Mouse (Mus musculus) liver, adult 2 months (tissue): ENCODE measurements around the gene Bud13. TPM values are rescaled to one million over a fixed set of nuclear protein-coding genes. Genes with fewer than 3 reads are reported as not detected.
"Not testable (repeated sequence)": the region's sequence is repeated elsewhere in the genome, so short reads cannot be mapped to it uniquely, and the experiment has no call there.

Source experiments
- DNase-seq: peaks from one replicate; pipeline ENCODE4 v3.0.0-alpha.2; 2011; ENCODE audit warnings: low read depth, low spot score; ENCODE audit errors: extremely low read depth
- H3K27ac ChIP-seq: fragments of 200-500 bp; replicated peaks from 2 replicates; pipeline ENCODE4 v1.5.1; 2012; ENCODE audit warnings: low read depth, mild to moderate bottlenecking, control low read depth, inconsistent platforms, low read length; ENCODE audit not compliant: insufficient read depth
- H3K27me3 ChIP-seq: fragments of 200-500 bp; 2 replicates; pipeline ENCODE4 v1.6.1; 2012; ENCODE audit warnings: mild to moderate bottlenecking, moderate library complexity, low read length, inconsistent platforms; ENCODE audit not compliant: control insufficient read depth, insufficient read depth
- H3K36me3 ChIP-seq: fragments of 200-500 bp; 2 replicates; pipeline ENCODE4 v1.6.1; 2012; ENCODE audit warnings: low read length, inconsistent platforms; ENCODE audit not compliant: control insufficient read depth, insufficient read depth
- H3K4me1 ChIP-seq: fragments of 200-500 bp; 2 replicates; pipeline ENCODE4 v1.6.1; 2011; ENCODE audit warnings: low read length; ENCODE audit not compliant: control insufficient read depth, insufficient read depth
- H3K4me3 ChIP-seq: fragments of 200-500 bp; 2 replicates; pipeline ENCODE4 v1.5.1; 2011; ENCODE audit warnings: low read depth, mild to moderate bottlenecking, control low read depth, low read length, moderate library complexity; ENCODE audit not compliant: insufficient read depth
- H3K79me2 ChIP-seq: fragments of 200-500 bp; 2 replicates; pipeline ENCODE4 v1.6.1; 2012; ENCODE audit warnings: inconsistent platforms, mild to moderate bottlenecking, low read length, moderate library complexity; ENCODE audit not compliant: control insufficient read depth, insufficient read depth
- H3K9ac ChIP-seq: fragments of 200-500 bp; 2 replicates; pipeline ENCODE4 v1.6.1; 2012; ENCODE audit warnings: low read depth, mild to moderate bottlenecking, control low read depth, inconsistent platforms, low read length
- CTCF ChIP-seq: fragments of 200-500 bp; IDR thresholded peaks from 2 replicates; pipeline ENCODE4 v1.5.1; 2011; ENCODE audit warnings: low read depth, low read length, control low read depth
- POLR2A ChIP-seq: fragments of 200-500 bp; IDR thresholded peaks from 2 replicates; pipeline ENCODE4 v1.6.1; 2011; ENCODE audit warnings: low read length, control low read depth; ENCODE audit not compliant: insufficient read depth; ENCODE audit errors: extremely low read depth
- WGBS: fragments of 180-500 bp; shearing (Covaris S2); methylation state at CpG from one replicate; pipeline ENCODE4 v1.1.7; 2018; 5-methylcytosine and 5-hydroxymethylcytosine counted together
- polyA plus RNA-seq: library from polyadenylated mRNA; depleted of rRNA; stranded (reverse); fragments of >200 nt; gene quantifications from 2 replicates; pipeline ENCODE4 v1.2.3, GENCODE M21; 2012
- total RNA-seq: library from RNA; depleted of rRNA; stranded (reverse); fragments of >200 nt; gene quantifications from 2 replicates; pipeline ENCODE4 v1.2.3, GENCODE M21; 2014

The Bud13 gene
- total and polyA plus RNA-seq, 2 experiments, result 3.0 to 3.6 TPM

- Histone ChIP-seq H3K9ac (no peak overlapping the region), H3K27ac (no peak overlapping the region), H3K4me1 (no peaks in the 10 kb centered on the region), H3K4me3 (no peak overlapping the region), H3K27me3 (no peaks in the 10 kb centered on the region), H3K79me2 (no peaks in the 10 kb centered on the region), H3K36me3 (no peaks in the 10 kb centered on the region)
- DNase-seq, result no peak
- 93% methylated on average over 3 of the region's 3 CpGs for WGBS
- TF ChIP-seq POLR2A (no peak), CTCF (peak; percentile 36)
These were observed 35.1 kb downstream of the Bud13 start for GRCm38 (mm10) chr9:46317957-46318356.

DNA sequence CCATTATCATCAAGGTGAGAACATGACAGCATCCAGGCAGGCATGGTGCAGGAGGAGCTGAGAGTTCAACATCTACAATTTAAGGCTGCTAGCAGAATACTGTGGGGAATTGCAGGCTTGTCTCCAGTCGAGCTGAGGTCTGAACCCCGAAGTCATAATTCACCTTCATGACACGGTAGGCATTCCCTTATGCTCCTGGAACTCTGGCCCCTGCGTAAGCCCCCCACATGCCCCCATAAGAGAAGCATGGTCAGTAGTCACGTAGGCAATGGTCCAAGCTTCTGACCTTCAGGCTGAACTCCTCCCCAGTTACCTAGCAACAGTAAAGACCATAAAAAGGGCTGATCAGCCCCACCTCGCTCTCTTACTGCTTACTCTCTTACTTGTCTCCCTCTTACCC lies 37.1 kb downstream of the Bud13 start, which contains the start of gene 4931429L15Rik:
Gene 4931429L15Rik (minus strand): TSS at position 101 of the 400 bp plus-strand sequence.
- WGBS, result 89% methylated on average over 6 of the region's 6 CpGs
- not testable (repeated sequence) for H3K4me3 ChIP-seq, H3K9ac ChIP-seq, H3K36me3 ChIP-seq, H3K27ac ChIP-seq, DNase-seq, H3K4me1 ChIP-seq, H3K27me3 ChIP-seq, H3K79me2 ChIP-seq

- H3K36me3 ChIP-seq, result no peaks in the 10 kb centered on the region
- H3K79me2 ChIP-seq, result no peaks in the 10 kb centered on the region
- no peaks in the 10 kb centered on the region for H3K27me3 ChIP-seq
- no peak for TF ChIP-seq CTCF
- TF ChIP-seq POLR2A, result no peak
- WGBS, result 88% methylated on average over 2 of the region's 2 CpGs
- H3K27ac ChIP-seq, result no peak overlapping the region
- no peak overlapping the region for H3K9ac ChIP-seq
- H3K4me1 ChIP-seq, result no peaks in the 10 kb centered on the region
- no peak for DNase-seq
- no peak overlapping the region for H3K4me3 ChIP-seq
These were observed 37.7 kb downstream of the Bud13 start for GRCm38 (mm10) chr9:46320461-46320860.

GRCm38 (mm10) chr9:46326694-46327405 lies 44.0 kb downstream of the Bud13 start:
- no peaks in the 10 kb centered on the region for H3K4me1 ChIP-seq
- no peak overlapping the region for H3K9ac ChIP-seq
- H3K27ac ChIP-seq, result no peak overlapping the region
- H3K4me3 ChIP-seq, result no peak overlapping the region
- no peaks in the 10 kb centered on the region for H3K79me2 ChIP-seq
- H3K36me3 ChIP-seq, result no peaks in the 10 kb centered on the region
- DNase-seq, result no peak
- TF ChIP-seq POLR2A, result no peak
- 92% methylated on average over 11 of the region's 11 CpGs for WGBS
- 0 out of 2 replicates have a peak, but pooled peaks cover 5% of the 10 kb centered on the region for H3K27me3 ChIP-seq

GRCm38 (mm10) chr9:46327706-46328571 lies 45.1 kb downstream of the Bud13 start:
- TF ChIP-seq CTCF (peak; percentile 12; the same call in 1 of the 2 replicates), POLR2A (no peak)
- Histone ChIP-seq H3K4me3 (no peak overlapping the region), H3K27ac (no peak overlapping the region), H3K79me2 (no peaks in the 10 kb centered on the region), H3K9ac (no peak overlapping the region), H3K36me3 (no peaks in the 10 kb centered on the region), H3K4me1 (no peaks in the 10 kb centered on the region), H3K27me3 (peaks cover 8% of the 10 kb centered on the region; the same call in 1 of the 2 replicates)
- 78% methylated on average over 25 of the region's 25 CpGs for WGBS
- no peak for DNase-seq
